Mouse (Mus musculus) adrenal gland, postnatal 36 days (tissue): ENCODE results near the gene Synj1. TPM values are rescaled to one million over a fixed set of nuclear protein-coding genes. Genes with fewer than 3 reads are reported as not detected.

ENCODE experiments used
- DNase-seq, 2 experiments: peaks; one replicate each; pipeline ENCODE4 v3.0.0; 2021; ENCODE audit warnings: mixed read lengths in 1 of 2
- total RNA-seq, 2 experiments: library from RNA; stranded (reverse); gene quantifications; 2 replicates each; pipeline ENCODE4 v1.2.3; 2021

Gene Synj1
- total RNA-seq, 2 experiments from 2014 or later = 43.0 to 61.4 TPM

GRCm38 (mm10) chr16:91010581-91011020, 507 bp downstream of the Synj1 start:
- no peak for DNase-seq

DNA sequence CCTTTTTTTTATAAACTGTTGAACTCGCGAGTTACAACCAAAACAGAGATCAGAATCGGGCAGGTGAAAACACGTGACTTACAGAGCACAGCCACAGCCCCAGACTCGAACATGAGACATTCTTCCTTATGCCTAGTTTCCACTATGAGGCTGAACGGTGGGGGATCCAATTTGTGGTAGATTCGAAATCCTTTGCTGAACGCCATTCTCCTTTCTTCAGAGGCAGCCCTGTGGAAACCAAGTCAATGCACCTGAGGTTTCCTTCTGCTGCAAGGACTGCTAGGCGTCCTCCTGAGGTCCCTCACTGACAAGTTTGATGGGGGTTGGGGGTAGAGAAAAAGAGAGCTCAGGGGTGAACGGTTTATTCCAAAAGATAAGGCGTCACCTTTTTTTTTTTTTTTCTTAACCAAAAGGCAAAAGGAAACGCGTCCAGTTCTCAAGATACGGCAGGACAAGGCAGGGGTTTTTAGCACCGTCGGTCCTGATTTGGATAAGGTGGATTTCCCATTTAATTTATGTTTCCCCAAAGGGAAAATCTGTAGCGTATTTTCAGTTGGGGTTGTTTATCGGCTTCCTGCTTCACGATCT, 1.1 kb downstream of the Synj1 start:
- DNase-seq = no peak

GRCm38 (mm10) chr16:91004915-91005538, 6.1 kb downstream of the Synj1 start:
- DNase-seq = no peak

DNA sequence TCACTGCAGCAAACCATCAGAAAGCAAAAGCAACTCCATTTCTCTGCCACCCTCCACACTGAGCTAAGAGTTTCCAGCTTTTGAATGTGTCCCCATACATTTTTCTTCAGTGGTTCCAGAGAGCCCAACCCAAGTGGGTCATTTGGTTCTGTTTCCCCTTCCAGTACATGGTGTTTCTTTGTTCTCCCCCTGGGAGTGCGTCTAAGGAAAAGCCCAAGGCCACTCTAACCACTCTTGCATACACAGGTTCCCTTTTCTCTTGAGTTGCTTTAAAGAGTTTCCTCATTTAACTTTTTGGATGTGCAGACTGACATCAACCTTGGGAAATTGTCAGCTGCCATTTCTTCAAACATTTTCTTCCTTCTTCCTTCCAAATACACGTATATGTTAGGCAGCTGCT, 10.0 kb downstream of the Synj1 start:
- no peak for DNase-seq

DNA sequence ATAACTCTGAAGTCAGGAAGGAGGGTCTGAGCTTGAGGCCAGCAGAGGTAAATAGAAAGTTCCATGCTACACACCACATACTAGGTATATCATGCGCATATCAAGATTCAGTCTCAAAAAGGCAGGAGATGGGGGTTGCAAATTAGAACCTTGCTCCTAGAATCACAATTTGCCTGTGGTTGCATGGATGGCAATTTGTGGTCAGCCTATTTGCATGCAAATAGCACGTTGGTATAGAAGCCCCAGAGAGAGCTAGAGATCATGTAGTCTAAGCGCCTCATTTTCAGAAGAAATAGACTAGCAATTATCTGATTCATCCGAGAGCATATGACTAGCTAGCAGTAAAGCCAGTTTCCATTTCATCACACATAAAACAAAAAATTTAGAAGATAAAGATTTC, 11.3 kb downstream of the Synj1 start:
- no peak for DNase-seq

DNA sequence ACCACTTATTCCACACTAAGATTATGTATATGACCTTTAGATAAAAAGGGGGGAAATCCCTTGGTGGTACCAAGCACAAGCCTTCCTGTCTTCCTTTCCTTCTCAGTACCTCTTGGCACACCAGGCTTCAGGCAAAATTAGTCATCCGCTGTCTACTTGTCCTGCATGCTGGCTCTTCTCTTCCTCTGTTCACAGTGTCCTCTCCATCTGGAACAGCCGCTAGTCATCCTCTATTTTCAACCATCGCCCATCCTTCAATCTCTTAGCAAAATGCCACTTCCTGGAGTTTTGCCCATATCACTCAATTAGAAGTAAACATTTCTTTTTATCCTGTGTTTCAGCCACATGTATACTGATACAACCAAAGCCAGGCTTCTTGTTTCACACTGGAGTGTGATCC, 13.3 kb downstream of the Synj1 start:
- DNase-seq = no peak

- DNase-seq = no peak
Observed at GRCm38 (mm10) chr16:90996327-90997243, 14.5 kb downstream of the Synj1 start.

DNA sequence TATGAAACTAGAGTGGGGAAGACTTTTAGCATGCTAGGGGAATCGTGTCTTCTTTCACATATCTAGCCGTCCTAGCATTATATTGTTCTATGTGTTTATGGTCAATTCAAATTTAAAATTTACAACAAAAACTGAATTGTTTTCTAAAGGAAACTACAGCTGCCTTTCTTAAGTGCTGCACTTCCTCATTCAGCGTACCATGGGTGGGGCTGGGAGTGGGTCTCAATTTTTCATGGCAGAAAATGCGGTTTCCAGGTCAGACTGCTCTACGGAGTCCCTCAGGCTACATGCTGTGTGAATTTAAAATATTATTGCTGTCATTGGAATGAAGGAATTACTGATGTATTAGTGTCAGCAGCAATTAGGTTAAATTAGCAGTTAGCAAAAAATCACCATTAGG, 15.6 kb downstream of the Synj1 start:
- no peak for DNase-seq

DNA sequence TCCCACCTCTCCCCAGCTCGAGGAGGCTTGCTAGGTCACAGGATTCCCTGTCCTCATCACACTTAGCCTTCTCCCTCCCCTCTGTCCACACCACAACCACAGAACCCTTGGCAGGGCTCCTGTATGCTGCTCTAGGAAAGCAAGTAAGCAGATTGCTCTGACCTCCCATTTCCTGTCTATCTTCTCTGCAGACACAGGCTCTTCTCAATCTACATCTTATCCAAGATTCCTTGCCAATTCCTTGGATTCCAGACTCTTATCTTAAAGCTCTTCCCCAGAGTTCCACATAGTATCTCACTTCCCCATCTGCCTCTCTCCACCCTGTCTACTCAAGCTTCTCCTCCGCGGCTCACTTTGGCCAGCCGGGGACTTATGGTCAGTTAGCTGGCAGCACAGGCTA, 16.1 kb downstream of the Synj1 start:
- no peak for DNase-seq

DNA sequence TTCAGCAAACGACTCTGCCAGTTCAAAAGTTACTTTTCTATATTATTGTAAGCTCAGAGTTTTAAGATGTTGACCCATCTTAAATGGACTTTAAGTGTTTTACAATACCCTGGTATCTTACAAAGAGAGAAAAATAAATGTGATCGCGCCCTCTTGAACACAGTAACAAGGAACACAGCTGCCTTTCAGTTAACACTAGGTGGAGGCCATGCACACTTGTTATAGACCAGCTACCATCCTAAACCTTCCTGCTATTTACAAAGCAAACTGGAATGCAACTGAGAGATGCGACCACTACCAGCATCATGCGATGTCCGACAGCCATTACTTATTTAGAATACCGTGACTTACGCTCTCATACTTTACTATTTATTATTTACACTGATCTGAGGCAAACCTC, 21.9 kb downstream of the Synj1 start:
- DNase-seq = no peak

DNA sequence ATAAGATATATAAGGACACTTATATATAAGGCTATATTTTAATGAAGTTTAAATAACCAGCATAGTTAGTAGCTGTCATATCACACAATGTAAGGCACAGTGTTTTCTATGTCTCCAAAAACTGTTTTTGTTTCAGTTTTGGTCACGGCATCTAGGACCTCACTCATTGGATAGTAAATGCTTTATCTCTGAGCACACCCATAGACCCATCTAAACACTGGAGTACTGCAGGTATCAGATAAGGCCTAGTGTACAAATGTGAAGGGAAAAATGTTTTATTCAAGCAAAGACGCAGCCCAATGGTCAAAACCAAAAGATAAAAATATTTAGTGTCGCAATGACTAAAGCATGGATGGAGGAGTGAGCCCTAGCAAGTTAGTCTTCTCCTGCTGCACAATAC, 22.4 kb downstream of the Synj1 start:
- DNase-seq = no peak

- DNase-seq = no peak
Observed at GRCm38 (mm10) chr16:90988039-90988438, 23.1 kb downstream of the Synj1 start.

DNA sequence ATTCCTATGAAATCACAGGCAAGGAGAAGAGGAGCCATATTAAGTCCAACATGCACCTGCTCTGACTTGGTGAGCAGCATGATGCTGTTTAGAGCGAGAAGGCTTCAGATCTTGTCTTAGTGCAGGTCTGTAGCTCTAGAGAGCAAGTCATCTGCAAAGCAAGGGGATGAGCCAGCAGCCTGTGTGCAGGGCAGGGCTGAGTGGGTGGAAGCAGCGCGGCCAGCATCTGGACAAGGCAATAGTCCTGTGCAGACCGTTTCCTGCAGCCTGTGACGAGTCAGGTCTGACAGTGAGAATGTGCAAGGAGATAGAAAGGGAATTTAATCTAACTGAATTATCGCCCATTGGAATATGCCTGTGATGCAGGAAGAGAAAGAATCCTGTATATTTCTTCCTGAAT, 40.1 kb downstream of the Synj1 start:
- DNase-seq = no peak

GRCm38 (mm10) chr16:90966241-90966640, 44.9 kb downstream of the Synj1 start:
- no peak for DNase-seq

GRCm38 (mm10) chr16:90964302-90964701, 46.8 kb downstream of the Synj1 start:
- DNase-seq = no peak

DNA sequence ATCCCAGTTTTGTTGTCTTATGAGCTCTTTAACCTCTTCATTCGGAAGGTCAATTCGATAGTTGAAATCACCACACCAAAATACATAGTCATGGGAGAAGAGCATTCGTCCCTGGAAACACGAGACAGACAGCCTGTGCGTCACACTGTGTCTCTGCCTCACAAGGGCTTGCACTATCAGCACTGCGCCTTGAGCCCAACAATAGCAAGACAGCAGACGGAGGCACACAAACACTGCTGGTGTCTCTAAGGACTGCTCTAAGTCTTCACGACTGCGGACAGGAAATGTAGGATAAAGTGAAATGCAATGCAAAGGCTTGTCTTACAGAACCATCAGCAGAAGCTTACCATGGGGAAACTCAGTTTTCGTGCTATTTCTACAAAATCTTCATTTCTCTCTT, 47.2 kb downstream of the Synj1 start:
- DNase-seq = no peak

- DNase-seq = no peak
Observed at GRCm38 (mm10) chr16:90963231-90963630, 47.9 kb downstream of the Synj1 start.

GRCm38 (mm10) chr16:90958301-90959085, 52.6 kb downstream of the Synj1 start:
- no peak for DNase-seq

DNA sequence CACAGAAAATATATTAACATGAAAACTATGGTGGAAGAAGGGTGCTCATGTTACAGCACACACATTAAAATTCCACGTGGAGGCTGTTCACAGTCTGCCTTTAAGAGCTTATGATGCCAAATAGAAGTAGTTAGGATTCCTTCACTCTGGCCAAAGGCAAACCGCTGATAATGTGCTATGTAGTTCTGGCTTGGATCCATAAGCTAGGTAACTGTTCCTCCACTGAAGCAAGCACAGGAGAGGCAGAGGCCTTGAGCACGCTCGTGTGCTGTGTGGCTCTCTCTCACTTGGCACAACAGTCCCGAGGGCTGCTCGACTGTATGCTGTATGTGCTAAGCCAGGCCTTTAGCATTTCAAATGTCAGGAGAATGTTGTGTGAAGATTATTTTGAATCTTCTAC, 55.6 kb downstream of the Synj1 start:
- DNase-seq = no peak

GRCm38 (mm10) chr16:90953770-90954169, 57.3 kb downstream of the Synj1 start:
- no peak for DNase-seq

DNA sequence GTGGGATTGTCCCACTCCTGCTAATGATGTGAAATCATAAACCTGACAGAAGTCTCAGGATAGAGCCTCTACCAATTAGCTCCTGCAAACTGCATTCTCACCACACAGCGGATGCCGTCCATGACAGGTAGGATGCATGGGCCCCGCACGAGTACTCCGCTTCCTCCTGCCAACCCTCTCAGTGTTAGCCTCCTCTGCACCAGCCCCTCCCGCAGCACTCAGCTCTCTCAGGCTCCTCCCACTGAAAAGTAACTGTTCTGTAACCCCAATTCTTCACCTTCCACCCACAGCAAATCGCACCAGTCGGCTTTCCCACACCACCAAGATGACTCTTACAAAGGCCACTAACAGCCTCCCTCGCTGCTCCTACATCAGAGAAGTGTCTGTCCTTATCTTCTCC, 58.0 kb downstream of the Synj1 start:
- no peak for DNase-seq

DNA sequence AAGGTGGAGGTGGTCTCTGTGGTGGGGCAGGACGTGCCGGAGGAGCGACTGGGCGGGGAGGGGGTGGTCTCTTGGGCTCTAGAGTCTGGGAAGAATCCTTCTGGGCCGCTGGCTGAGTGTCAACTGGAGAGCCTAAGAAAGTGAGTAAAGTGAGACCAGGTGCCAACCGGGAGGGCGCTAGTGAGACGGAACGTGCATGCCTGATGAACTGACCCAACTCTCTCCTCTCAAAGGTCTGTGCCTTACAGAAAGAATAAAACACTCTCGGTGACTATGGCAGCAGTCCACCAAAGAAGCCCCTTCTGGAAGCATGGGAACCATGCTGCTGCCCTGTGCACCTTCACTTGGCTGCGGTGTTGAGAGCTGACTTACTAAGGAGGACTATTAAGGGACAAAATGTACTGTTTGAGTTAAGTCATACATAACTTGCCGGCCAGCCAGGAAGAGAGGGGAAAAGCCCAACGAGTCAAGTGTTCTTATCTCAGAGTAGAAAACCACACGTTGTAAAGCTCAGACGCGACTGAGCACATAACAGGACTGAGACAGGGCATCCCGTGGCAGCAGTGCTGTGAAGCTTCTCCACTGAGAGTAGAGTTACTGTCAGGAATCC, 60.6 kb downstream of the Synj1 start:
- no peak for DNase-seq
